Mouse (Mus musculus) heart, adult 8-10 months (tissue): Measurements from ENCODE around the gene Sh3yl1. TPM values are rescaled to one million over a fixed set of nuclear protein-coding genes. Genes with fewer than 3 reads are reported as not detected.

Experiments used
- DNase-seq: peaks from one replicate; pipeline ENCODE4 v3.0.0; 2022; ENCODE audit warnings: low spot score
- total RNA-seq, 4 experiments: library from RNA; stranded (reverse); gene quantifications; 2 replicates each; pipeline ENCODE4 v1.2.4; 2022

Gene Sh3yl1
- total RNA-seq, 4 experiments from 2014 or later, result 1.6 to 2.5 (median 2.0) TPM

DNA sequence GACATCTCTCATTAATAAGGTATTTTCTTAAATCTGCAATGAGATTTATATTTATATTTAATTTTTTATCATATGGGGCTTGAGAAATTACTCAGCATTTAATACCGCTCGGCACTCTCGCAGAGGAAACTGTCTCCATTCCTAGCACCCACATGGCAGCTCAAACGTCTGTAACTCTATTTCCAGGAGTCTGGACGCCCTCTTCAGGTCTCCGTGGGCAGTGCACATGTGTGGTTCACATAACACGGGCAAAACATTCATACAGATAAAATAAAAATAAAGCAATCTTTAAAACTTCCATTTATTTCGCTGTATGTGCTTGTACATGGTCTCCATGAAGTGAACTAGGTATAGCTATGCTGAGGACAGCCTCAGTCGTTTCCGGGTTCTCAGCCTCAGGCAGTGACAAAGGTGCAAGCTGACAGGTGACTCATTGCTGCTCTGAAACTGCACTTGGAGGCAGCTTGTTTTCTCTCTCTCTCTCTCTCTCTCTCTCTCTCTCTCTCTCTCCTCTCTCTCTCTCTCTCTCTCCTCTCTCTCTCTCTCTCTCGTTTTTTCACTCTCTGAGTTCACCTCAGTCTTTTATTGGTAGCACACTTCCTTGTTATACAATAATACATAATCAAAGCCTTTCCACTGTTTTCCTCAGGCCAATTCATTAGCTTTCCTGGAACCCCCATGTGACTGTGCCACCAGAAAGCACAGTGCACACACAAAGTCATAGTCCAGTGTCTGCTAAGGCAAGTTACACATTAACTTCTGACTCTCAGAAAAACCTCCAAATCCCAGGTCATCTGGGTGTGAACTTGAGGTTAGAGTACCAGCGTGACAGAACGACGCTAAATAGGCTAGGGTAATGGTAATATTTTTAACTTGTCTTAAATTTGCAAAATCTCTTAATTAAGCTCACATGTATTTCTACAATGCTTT lies 31.9 kb downstream of the Sh3yl1 start:
- DNase-seq, result no peak

DNA sequence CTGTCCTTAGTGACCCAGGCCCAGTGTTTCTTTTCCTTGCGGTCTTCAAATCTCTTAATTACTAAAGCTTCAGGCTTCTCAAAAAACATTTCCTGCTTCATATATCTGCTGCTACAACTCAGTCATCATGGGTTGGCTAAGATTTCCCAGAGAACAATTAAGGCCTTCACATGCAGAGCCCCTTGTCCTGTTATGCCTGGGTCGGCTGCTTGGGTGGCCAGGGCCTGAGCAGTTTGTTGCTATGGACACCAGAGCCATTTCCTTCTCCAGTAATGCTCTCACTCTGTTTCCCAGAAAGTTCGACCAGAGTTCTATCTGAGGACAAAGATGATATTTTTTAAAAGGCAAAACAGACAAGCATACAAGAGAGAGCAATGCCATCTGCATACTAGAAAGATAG lies 32.7 kb downstream of the Sh3yl1 start:
- no peak for DNase-seq

DNA sequence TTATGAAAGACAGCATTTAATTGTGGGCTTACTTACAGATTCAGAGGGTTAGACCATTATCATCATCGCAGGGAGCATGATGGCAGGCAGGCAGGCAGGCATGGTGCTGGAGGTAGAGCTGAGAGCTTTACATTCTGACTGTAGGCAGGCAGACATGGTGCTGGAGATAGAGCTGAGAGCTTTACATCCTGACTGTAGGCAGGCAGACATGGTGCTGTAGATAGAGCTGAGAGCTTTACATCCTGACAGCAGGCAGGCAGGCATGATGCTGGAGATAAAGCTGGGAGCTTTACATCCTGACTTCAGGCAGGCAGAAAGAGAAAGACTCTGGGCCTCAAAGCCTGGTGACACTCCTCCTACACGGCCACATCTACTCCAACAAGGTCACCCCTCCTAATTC lies 59.2 kb downstream of the Sh3yl1 start:
- DNase-seq, result no peak

DNA sequence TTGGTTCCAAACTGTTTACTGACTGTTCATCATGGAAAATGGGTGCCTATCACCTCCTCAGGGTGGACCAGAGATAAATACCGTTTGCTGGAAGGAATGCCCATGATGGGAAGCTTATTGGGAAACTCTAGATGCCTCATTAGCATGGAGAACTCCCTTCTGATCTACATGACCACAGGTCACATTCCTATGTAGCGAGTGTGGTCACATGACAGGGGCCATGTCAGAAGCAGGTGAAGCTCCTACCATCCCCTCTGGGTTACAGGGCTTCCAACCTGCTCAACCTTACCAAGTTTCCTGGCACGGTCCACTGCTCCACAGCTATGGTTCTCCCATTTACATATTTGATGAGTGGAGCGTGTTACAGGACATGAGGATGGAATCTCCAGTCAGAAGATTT lies 92.3 kb downstream of the Sh3yl1 start:
- DNase-seq, result no peak

DNA sequence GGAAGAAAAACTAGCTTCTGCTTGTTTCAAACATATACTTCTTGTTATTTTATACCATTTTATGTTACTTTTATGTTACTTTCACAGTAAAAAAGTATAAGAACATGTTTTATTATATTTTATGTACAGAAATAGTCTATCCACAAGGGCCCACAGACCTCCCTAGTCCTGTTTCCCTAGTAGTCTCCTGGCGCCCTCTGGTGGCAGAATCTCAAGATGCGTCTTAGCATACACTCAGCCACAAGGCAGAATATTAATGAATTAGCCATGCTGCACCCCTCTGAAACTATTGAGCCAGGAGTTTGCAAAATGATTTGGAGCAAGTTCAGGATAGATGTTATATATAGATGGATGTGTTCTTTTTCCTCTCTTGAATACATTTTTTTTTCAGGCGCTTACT lies 93.5 kb downstream of the Sh3yl1 start:
- DNase-seq, result peak; percentile 38

DNA sequence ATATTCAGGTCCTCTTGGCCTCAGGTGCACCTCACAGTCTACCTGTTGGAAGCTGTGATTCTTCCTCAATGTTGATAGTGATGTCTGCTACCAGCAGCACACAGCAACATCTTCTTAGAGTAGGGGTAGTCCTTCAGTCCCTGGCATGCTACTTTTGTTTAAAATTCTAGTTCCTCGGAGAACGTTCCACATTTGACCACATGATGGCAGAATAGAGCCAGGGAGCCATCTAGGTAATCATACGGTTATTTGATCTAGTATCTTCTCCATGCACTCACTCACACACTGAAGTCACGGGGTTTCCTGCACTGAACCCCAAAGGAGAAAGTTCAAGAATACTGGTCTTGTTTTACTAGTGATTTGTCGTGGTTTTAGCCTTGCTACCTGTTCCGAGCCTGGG lies 96.7 kb downstream of the Sh3yl1 start:
- DNase-seq, result no peak

Other genes with a start within 250 kb of the Sh3yl1 start
- 1 to 10 TPM in 1 of 4 experiments, under 1 TPM in 3; 0.52 to 1.2 (median 0.81) TPM for gene Alkal2, start 27.3 kb upstream of the Sh3yl1 start, total RNA-seq
- gene Acp1, start 79 bp upstream of the Sh3yl1 start, total RNA-seq, result 10 to 100 TPM; 28.5 to 35.6 (median 30.3) TPM
- gene Fam110c, start 162.2 kb downstream of the Sh3yl1 start, total RNA-seq, result under 1 TPM; 0.16 to 0.63 (median 0.48) TPM